Mouse (Mus musculus) ES-E14 (cell line): ENCODE measurements around the gene Galns. TPM values are rescaled to one million over a fixed set of nuclear protein-coding genes. Genes with fewer than 3 reads are reported as not detected.

Source experiments
- DNase-seq: peaks from one replicate; pipeline ENCODE4 v3.0.0-alpha.2; 2013; ENCODE audit warnings: low read depth, low spot score
- H3K27ac ChIP-seq: 2 replicates; pipeline ENCODE4 v1.5.1; 2012; ENCODE audit warnings: low read depth, mild to moderate bottlenecking, low read length, moderate library complexity, mixed read lengths; ENCODE audit not compliant: poor library complexity, insufficient read depth, severe bottlenecking
- H3K36me3 ChIP-seq: 2 replicates; pipeline ENCODE4 v1.6.1; 2012; ENCODE audit warnings: mild to moderate bottlenecking, low read length, moderate library complexity, mixed read lengths; ENCODE audit not compliant: control insufficient read depth, poor library complexity, insufficient read depth, severe bottlenecking
- H3K4me1 ChIP-seq, 2 experiments: fragments of 150-350 bp in 1 of 2; sonication (generic) in 1 of 2; 2 replicates each; pipeline ENCODE4 v1.6.1; 2012; ENCODE audit warnings: low read length in 2 of 2, mild to moderate bottlenecking in 1 of 2, mixed read lengths in 1 of 2; ENCODE audit not compliant: control insufficient read depth in 2 of 2, insufficient read depth in 2 of 2, poor library complexity in 1 of 2
- H3K4me3 ChIP-seq, 2 experiments: fragments of 150-350 bp in 1 of 2; sonication (generic) in 1 of 2; 2 replicates each; pipeline ENCODE4 v1.5.1; 2012; ENCODE audit warnings: low read length in 2 of 2, low read depth in 1 of 2, mild to moderate bottlenecking in 1 of 2, mixed read lengths in 1 of 2; ENCODE audit not compliant: insufficient read depth in 1 of 2, poor library complexity in 1 of 2, severe bottlenecking in 1 of 2
- H3K9ac ChIP-seq: 2 replicates; pipeline ENCODE4 v1.6.1; 2012; ENCODE audit warnings: low read depth, mild to moderate bottlenecking, low read length, mixed read lengths; ENCODE audit not compliant: poor library complexity, insufficient read depth, severe bottlenecking
- H3K9me3 ChIP-seq: fragments of 150-350 bp; sonication (generic); 2 replicates; pipeline ENCODE4 v1.6.1; 2012; ENCODE audit warnings: low read depth, mild to moderate bottlenecking, low read length; ENCODE audit not compliant: control insufficient read depth, insufficient read depth
- CHD2 ChIP-seq: IDR thresholded peaks from 2 replicates; pipeline ENCODE4 v1.6.1; 2014; ENCODE audit warnings: mild to moderate bottlenecking, low read depth, low read length, inconsistent platforms
- HCFC1 ChIP-seq: IDR thresholded peaks from 2 replicates; pipeline ENCODE4 v1.6.1; 2012; ENCODE audit warnings: low read length, inconsistent platforms, borderline replicate concordance; ENCODE audit not compliant: insufficient read depth
- MAFK ChIP-seq: IDR thresholded peaks from 2 replicates; pipeline ENCODE4 v1.6.1; 2014; ENCODE audit warnings: mild to moderate bottlenecking, low read depth, low read length, inconsistent platforms; ENCODE audit not compliant: insufficient read depth
- ZC3H11A ChIP-seq: IDR thresholded peaks from 2 replicates; pipeline ENCODE4 v1.6.1; 2012; ENCODE audit warnings: low read depth, mild to moderate bottlenecking, inconsistent platforms, low read length, borderline replicate concordance
- ZNF384 ChIP-seq: IDR thresholded peaks from 2 replicates; pipeline ENCODE4 v1.6.1; 2012; ENCODE audit warnings: low read depth, low read length, inconsistent platforms
- in situ Hi-C, 2 experiments: fragments of 600-800 bp; cut with MboI; formaldehyde crosslinking; loops; one replicate each; pipeline ENCODE4 v1.15.1; 2025; ENCODE audit warnings: low sequenced_read_pairs in 2 of 2, inconsistent platforms in 1 of 2; ENCODE audit not compliant: unreplicated experiment in 2 of 2
- total RNA-seq: library from RNA; depleted of rRNA; stranded (reverse); fragments of 300-350 nt; gene quantifications from 2 replicates; pipeline ENCODE4 v1.2.3, GENCODE M21; 2012

Galns gene
- total RNA-seq, 1 experiment: 9.2 TPM

GRCm38 (mm10) chr8:122623844-122624642 lies 12.8 kb upstream of the Galns start:
- no peak for DNase-seq
- Histone ChIP-seq H3K4me1 (no peaks in the 10 kb centered on the region), H3K4me3 (no peak overlapping the region), H3K9me3 (no peaks in the 10 kb centered on the region), H3K36me3 (no peaks in the 10 kb centered on the region), H3K27ac (no peak overlapping the region), H3K9ac (no peak overlapping the region)
- TF ChIP-seq HCFC1 (no peak), ZNF384 (no peak), MAFK (no peak), CHD2 (no peak), ZC3H11A (no peak)
- in situ Hi-C loops: no loop called here

GRCm38 (mm10) chr8:122622727-122623126 lies 11.5 kb upstream of the Galns start, which contains the start of gene Pabpn1l:
Gene Pabpn1l (minus strand): TSS chr8:122622739.
- in situ Hi-C loops: no loop called here
- Histone ChIP-seq H3K9ac (no peak within 1 kb of the TSS), H3K27ac (no peak within 1 kb of the TSS), H3K9me3 (no peaks in the 10 kb centered on the region), H3K4me1 (no peaks in the 10 kb centered on the region), H3K4me3 (no peak within 1 kb of the TSS), H3K36me3 (no peaks in the 10 kb centered on the region)
- no peak for DNase-seq
- TF ChIP-seq ZC3H11A (no peak), CHD2 (no peak), ZNF384 (no peak), MAFK (no peak), HCFC1 (no peak)

- no peaks in the 10 kb centered on the region for H3K9me3 ChIP-seq
- in situ Hi-C loops: no loop called here
- no peaks in the 10 kb centered on the region for H3K36me3 ChIP-seq
- DNase-seq: no peak
- no peaks in the 10 kb centered on the region for H3K4me1 ChIP-seq
- TF ChIP-seq MAFK: no peak
- TF ChIP-seq ZC3H11A: no peak
- no peak for TF ChIP-seq ZNF384
- no peak for TF ChIP-seq CHD2
- no peak for TF ChIP-seq HCFC1
- H3K9ac ChIP-seq: no peak overlapping the region
- H3K4me3 ChIP-seq: no peak overlapping the region
- no peak overlapping the region for H3K27ac ChIP-seq
These were observed 9.2 kb upstream of the Galns start for GRCm38 (mm10) chr8:122620446-122620845.

- Histone ChIP-seq H3K36me3 (no peaks in the 10 kb centered on the region), H3K4me1 (no peaks in the 10 kb centered on the region), H3K4me3 (no peak overlapping the region), H3K27ac (no peak overlapping the region), H3K9ac (no peak overlapping the region), H3K9me3 (no peaks in the 10 kb centered on the region)
- no peak for DNase-seq
- no peak for TF ChIP-seq ZC3H11A
- no peak for TF ChIP-seq MAFK
- in situ Hi-C loops: loop anchor here in 1 of 2 experiments (10.0 kb wide), 1 partner anchor 206 kb away; no protein-coding TSS in a partner anchor
These were observed 7.6 kb upstream of the Galns start for GRCm38 (mm10) chr8:122618660-122619378.
